Mouse (Mus musculus): ENCODE data around the gene Foxn2.
"Not testable (repeated sequence)": the region's sequence is repeated elsewhere in the genome, so short reads cannot be mapped to it uniquely, and the experiment has no call there.

The Foxn2 gene

DNA sequence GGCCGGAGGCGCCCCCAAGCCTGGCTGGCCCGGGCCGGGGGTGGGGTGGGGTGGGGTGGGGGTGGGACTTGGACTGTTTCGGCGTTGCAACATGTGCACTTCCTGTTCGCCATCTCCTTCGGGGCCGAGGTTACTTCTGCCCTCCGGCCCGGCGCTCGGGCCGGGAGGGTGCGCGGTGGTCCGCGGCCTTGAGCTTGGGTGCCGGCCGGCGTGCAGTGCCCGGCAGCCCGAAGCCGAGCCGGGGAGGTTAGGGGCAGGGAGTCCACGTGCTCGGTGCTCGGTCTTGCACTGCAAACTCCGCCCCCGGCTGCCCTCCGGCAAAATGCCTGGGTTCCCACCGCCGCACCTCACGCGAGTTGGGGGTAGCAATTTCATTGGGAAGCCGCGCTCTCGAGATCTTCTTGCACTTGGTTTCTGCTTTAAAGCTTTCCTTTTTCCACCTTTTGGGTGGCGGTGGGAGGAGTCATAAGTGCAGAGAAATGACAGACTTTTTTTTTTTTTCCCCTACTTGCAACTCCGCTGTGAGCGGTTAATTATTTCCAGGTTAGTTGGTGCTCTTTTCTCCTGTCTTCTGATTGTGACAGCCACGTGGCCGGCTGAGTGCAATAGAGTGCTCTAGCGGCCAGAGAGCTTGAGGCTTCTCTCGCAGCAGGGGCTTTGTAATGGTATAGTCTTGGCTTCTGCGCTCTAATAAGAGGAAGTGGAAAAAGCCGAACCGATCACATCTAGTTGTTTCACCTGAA, 1.1 kb downstream of the Foxn2 start:
- in situ Hi-C loops (cut with MboI): no loop called here

DNA sequence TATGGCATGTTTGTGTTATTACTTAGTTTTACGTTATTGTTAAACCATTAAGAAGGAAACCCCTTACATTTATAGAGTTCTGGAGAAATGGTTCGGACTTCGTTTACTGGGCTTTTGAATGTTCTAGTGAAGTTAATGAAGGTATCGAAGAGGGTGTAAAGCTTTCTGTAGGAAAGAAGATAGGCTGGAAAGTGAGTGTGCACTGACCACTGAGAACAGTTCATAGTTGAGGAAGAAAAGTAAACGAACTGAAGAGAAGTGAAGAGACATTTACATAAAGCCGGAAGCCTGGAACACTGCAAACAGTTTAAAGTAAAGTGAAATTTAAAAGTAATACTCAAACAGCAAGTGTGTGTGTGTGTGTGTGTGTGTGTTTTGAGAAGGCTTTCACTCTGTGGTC, 2.1 kb downstream of the Foxn2 start:
- in situ Hi-C loops (cut with MboI): no loop called here

DNA sequence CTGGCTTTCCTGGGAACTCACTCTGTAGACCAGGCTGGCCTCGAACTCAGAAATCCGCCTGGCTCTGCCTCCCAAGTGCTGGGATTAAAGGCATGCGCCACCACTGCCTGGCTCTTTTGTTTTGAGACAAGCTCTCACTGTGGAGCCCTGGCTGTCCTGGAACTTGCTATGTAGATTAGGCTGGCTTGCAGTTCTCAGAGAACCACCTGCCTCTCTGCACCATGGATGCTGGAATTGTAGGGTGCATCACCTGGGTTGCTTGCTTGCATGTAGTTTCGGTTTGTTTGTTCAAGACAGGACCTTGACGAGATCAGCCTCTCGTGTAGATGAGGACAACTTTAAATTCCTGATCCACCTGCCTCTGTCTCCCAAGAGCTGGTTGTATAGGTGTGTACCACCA, 2.7 kb downstream of the Foxn2 start:
- in situ Hi-C loops (cut with MboI): no loop called here

DNA sequence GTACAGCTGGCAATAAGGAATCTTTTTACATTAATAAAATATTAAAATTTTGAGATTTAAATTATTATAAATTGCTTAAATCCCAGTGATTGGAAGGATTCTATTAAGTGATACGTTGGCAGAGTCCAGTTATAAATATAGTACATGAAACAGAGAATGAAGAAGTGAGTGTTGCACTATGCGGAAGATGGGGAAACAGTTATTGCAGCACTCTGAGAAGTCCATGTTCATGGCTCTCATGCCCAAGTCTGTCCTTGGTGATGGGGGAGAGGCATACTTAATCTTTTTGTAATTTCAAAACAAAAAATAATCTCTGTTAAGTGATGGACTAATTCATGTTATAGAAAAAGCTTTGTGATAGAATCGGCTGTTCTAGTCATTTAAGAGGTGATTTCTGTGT, 17.6 kb downstream of the Foxn2 start:
- in situ Hi-C loops (cut with MboI): no loop called here

DNA sequence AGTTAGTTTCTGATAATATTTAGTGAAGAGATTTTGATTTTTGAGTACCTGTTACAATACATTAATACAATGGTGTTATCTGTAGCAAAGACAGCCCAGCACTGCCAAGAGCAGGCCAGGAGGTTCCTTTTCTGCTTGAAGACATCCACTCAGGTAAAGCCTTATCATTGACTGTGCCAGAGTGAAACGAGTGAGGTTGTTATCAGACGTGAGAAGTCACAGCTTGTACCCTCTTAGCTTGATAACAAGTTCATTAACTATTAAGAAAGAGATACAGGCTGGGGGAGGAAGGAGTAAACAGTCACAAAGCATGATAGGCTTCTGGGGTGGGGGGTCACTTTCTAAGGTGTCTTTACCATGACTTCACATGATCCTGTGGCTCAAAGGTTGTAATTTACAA, 19.0 kb downstream of the Foxn2 start:
- in situ Hi-C loops (cut with MboI): no loop called here

DNA sequence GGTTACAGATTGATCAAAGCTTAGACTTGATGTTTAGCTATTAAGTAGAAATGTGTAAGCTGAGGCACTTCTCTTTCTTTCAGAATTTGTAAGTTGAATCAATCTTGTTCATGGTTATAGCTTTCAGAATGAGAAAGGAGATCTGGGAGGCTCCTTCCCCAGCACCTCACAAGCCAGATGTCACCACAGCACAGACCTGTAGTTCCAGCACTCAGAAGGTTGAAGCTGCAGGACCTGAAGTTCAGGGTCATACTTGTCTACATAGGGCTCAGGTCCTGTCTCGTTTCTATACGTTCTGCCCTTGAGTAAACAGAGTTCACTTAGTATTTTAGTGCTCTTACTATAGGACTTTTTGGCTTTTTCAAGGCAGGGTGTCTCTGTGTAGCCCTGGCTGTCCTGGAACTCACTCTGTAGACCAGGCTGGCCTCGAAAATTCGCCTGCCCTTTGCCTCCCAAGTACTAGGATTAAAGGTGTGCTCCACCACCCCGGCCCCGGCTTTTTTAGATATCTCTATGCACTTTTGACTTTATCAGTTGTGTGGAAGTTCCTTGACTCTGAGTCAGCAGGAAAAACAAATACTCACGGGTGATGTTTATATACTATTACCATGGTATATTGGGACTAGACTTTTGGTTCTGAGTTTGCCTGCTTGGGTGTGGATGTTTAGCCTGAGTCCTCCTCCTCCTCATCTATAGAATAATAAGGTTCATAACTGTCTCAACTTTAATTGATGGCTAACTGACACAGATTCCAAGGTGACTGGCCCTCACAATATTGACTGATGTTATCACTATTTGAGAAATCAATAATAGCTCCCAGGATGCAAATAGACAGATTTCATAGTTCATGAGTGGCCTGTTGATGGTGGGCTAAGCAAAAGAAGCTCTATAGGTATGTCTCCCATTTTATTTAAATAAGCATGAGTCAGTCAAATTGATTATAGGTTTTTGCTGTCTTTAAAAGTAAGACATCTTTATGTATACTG, 19.7 kb downstream of the Foxn2 start:
- in situ Hi-C loops (cut with MboI): no loop called here

DNA sequence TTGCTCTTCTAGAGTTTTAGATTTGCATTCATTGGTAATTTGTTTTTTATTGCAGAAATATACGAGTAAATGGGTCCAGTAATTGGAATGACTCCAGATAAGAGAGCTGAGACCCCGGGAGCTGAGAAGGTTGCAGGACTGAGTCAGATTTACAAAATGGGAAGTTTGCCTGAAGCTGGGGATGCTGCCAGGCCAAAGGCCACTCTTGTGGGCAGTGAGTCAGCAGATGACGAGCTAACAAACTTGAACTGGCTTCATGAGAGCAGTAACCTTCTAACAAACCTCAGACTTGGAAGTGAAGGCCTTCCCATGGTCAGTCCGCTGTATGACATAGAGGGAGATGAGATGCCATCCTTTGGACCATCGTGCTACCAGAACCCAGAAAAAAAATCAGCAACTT, 22.1 kb downstream of the Foxn2 start:
- in situ Hi-C loops (cut with MboI): no loop called here

DNA sequence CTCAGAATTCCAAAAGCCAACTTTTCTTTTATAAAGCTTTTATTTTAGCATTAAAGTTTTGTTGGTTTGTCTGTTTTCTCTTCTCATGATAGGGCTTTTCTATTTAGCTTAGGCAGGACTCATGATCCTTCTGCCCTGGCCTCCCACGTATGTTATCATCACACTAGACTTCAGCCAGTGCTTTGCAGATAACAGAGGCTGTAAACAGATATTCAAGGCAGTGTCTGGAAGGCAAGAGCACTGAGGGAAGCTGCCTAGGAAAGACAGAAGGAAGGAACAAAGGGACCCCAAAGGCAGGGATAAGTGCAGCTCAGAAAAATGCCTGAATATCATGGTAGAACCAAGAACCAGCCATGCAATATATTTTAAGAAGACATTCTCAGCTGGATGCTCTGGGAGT, 26.1 kb downstream of the Foxn2 start:
- in situ Hi-C loops (cut with MboI): no loop called here

DNA sequence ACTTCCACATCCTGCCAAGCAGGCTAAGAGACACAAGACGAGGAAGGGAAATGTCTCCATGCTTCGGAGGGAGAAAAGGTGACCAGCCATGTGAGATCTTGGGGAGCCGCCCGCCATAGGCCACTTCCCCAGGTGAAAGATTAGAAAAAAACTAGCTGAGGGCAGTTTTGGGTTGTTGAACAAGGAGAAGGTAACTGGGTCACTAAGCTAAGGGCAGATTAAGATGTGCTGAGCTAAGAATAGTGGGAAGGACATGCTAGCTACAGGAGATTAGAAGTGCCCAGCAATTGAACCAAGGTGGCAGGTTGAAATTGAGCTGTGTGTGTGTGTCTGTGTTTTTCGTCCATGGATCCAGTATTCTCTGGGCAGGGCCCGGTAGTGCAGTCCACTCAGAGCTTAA, 27.2 kb downstream of the Foxn2 start:
- in situ Hi-C loops (cut with MboI): no loop called here

DNA sequence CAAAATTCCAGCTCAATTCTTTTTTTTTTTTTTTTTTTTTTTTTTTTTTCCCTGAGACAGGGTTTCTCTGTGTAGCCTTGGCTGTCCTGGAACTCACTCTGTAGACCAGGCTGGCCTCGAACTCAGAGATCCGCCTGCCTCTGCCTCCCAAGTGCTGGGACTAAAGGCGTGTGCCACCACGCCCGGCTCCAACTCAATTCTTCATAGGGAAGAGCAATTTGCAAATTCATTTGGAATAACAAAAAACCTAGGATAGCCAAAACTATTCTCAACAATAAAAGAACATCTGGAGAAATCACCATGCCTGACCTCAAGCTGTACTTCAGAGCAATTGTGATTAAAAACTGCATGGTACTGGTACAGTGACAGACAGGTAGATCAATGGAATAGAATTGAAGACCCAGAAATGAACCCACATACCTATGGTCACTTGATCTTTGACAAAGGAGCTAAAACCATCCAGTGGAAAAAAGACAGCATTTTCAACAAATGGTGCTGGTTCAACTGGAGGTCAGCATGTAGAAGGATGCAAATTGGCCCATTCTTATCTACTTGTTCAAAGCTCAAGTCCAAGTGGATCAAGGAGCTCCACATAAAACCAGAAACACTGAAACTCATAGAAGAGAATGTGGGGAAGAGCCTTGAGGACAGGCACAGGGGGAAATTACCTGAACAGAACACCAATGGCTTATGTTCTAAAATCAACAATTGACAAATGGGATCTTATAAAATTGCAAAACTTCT, 28.3 kb downstream of the Foxn2 start:
- in situ Hi-C loops (cut with MboI): not testable (repeated sequence)

DNA sequence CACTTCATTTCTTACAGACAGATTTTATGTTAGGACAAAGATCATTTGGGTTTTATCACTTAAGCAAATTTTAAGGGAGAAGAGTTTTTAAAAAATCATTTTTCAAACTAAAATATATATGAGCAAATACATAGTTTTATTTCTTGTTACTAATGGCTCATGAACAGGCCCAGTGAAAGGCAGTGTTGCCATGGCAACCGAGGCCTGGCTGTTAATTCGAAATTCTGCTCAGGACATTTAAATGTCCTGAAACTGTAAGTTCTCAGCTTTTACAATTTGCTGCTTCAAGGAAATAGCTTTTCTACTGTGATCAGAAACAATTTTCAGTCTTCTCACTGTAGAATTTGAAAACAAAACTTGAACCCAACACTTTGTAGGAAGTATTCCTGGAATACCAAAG, 33.3 kb downstream of the Foxn2 start:
- in situ Hi-C loops (cut with MboI): no loop called here

DNA sequence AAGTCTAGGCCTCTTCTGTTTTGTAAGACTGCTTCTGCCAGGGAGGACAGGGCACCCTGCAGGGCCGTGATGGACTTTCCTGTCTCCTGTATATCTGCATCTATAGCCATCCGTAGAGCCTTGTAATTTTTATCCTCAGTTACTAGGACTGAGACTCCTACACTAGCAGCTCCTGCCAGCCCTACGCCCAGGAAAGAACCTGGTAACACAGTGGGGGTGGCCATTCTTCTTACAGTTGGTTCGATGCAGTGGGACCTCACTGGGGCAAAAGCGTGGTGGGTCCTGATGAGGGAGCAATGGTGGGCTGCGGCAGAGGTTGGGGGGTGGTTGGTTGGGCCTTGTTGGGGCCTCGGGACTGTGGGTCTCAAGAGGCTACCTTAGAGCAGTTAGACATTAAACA, 36.7 kb downstream of the Foxn2 start:
- in situ Hi-C loops (cut with MboI): no loop called here

DNA sequence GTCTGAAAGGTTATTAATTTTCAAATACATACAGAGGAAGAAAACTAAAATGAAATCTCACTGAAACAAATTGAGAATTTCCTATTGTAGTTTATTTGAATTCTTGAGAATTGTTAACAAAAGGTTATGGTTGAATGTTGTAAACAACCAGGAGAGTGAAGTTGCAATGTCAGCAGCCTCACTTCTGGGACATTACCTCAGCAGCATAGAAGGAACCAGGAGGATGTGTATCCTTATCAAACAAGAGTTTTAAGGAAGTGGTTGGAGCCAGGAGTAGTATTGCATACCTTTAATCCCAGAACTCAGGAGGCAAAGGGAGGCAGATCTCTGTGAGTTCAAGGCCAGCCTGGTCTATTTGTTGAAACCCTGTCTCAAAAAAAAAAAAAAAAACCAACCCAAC, 37.2 kb downstream of the Foxn2 start:
- in situ Hi-C loops (cut with MboI): no loop called here

DNA sequence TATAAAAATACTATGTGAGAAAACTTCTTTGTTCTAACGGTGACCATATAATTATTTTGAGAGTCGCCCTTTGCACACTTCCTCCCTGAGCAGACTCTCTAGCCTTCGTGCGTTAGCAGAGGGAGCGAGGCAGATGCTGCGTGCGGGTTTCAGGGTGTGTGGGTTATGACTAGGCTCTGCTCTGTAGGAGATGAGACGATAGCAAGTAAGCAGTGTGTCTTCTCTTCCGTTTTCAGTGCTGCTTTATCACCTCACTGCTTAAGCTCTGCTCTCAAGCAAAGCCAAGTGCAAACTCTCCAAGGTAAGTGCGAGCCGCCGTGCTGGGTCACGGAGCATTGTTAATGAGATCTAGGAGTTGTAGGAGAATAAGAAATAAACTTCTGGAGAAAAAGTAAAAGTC, 38.5 kb downstream of the Foxn2 start:
- in situ Hi-C loops (cut with MboI): no loop called here

DNA sequence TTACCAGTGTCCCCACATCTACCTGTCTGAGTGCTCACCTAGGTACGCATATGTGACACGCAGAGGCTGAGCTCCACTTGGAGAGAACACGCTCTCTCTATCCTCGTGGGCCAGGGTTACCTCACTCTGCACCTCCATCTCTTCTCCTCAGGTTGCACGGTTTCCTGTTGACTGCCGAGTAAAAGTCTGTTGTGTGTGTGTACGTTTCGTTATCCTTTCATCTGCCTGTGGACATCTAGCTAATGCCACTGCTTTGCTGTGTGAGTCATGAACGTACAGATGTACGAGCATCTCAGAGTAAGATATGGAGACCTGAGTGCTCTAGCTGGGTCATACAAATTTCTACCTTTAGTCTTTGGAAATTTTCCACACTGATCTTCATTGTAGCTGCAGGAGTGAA, 39.9 kb downstream of the Foxn2 start:
- in situ Hi-C loops (cut with MboI): no loop called here

DNA sequence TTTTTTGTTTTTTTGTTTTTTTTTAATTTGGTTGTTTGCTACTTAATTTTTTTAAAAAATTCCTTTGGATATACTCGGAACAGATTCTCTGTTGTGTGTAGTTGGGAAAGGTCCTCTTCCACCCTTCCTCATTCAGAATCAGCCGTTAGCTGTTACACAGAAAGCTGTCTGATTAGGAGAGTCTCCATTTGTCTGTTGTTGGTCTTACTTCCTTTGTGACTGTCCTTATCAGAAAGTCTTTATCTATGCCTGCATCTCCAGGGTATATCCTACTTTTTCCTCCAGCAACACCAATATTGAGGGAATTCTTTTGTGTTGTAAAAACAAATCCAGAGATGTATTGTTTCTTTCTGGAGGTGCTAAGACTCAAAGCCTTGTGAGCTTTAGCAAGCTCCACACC, 40.6 kb downstream of the Foxn2 start:
- in situ Hi-C loops (cut with MboI): no loop called here

DNA sequence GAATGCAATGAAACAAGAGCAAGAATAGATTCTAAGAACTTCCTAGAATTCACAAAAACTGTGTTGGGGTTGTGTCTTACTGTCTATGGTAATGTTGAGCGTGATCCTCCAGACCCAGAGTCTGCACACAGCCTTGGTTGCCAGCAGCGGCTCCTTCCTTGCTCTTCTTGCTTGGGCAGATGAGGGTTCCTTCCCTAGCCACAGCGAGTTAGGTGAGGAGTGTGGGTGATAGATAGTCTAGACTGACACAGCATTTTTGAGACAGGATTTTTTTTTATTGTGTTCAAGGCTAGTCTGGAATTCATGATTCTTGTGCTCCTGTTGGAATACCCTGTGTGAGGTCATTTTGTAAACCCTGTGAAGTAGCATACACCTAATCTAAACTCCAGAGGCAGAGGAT, 41.1 kb downstream of the Foxn2 start:
- in situ Hi-C loops (cut with MboI): no loop called here

DNA sequence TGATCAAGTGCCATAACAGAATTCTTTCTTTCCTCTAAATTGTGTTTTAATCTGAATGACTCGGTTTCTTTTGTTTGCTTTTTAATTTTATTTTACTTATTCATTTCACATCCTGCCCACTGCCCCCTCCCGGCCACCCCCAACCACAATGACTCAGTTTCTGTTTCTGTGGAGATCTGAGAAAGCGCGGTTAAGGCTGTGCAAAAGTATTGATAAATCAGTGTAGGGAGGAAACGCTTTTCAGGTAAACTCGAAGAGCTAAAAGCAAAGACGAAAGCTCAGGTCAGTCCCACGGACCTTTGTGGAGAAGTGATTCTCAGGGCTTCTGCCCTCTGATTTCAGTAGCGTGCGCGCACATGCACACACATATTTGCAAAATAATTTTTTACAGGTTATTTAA, 44.0 kb downstream of the Foxn2 start:
- in situ Hi-C loops (cut with MboI): no loop called here

DNA sequence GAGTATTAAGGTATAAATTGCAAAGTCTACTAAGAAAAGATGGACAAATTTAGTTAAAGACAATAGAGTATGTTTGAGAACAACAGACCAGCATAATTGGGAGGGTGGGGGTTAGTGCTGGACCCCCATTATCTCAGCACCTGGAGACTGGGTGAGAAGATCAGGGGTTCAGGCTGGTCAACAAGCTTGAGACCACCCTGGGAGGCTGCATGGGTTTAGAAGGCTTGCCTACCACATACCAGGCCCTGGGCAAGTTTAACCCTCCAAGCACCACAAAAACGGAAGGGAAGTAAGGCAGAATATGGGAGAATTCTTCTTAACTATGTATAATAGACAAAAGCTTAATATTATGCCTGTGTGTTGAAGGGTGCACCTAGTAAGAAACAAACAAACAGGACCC, 44.4 kb downstream of the Foxn2 start:
- in situ Hi-C loops (cut with MboI): no loop called here

DNA sequence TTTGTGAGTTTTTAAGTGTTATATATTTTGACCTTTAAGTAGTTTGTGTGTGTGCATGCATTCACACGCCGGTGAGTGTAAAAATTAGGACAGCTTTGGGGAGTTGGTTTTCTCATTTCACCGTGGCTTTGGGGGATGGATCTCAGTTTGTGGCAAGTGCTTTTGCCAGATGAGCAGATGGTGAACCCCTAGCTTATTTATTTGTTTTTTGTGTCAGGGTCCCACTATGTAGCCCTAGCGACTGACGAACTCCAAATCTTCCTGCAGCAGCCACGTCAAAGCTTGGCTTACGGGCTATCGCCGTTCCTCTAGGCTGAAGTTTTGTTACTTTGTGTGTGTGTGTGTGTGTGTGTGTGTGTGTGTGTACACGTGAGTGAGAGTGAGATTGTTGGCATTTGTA, 50.0 kb downstream of the Foxn2 start:
- in situ Hi-C loops (cut with MboI): no loop called here

DNA sequence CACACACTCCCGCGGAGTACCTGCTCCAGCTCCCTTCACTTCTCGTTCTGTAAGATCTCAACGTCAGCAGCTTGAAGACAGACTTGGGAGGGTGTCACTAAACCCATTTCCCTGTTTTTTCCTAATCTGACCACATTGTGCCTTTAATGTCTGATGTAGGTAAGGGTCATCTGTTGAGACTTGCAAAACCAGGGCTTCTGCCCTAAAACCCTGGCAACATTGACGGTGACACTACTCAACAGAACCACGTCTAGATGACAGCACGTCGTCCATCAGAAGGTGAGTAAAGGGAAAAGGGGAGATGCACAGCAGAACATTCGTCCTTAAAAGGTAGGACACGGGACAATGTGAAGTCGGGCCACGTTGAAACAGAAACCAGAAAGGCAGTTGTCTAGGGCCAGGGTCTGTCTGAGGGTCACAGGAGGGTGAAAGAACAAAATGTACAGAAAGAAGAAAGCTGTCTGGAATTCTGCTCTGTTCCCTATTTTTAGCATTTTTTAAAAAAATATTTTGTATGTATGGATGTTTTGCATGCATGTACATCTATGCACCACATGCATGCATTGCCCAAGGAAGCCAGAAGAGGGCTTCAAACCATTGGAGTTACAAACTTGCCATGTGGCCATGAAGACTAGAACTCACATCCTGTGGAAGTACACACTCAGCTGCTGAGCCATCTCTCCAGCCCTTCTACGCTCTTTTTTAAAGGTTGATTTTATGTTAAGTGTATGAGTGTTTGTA, 51.0 kb downstream of the Foxn2 start:
- in situ Hi-C loops (cut with MboI): no loop called here

DNA sequence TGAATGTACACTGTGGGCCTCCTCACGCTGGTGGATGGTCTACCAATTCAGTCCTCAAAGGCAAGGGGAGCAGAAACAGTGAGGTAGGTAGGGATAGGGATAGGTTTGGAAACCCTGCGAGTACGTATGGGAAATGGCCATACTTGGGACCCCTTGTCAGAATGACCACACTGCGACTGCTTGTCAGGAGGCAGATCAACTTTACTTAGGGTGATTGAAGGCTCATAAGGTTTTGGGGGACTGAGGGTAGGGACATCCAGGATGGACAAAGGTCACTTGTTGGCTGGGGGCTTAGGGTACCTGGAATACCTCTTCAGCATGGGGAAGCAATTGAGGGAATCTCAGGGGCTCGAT, 51.6 kb downstream of the Foxn2 start:
- in situ Hi-C loops (cut with MboI): no loop called here
